Mouse (Mus musculus) liver, embryonic 15.5 days (tissue): ENCODE measurements around the gene Raph1. TPM values are rescaled to one million over a fixed set of nuclear protein-coding genes. Genes with fewer than 3 reads are reported as not detected.

Source experiments
- ATAC-seq: fragments of 200-750 bp; cut with Nextera tagmentation; 2 replicates; pipeline ENCODE4 v1.8.0; 2017; ENCODE audit warnings: moderate number of reproducible peaks, mild to moderate bottlenecking, moderate library complexity; ENCODE audit not compliant: insufficient read depth
- H3K27ac ChIP-seq: fragments of 300-500 bp; sonication (generic); replicated peaks from 2 replicates; pipeline ENCODE4 v1.5.1; 2015; ENCODE audit warnings: mild to moderate bottlenecking, inconsistent platforms
- H3K27me3 ChIP-seq: fragments of 300-500 bp; sonication (generic); 2 replicates; pipeline ENCODE4 v1.6.1; 2015; ENCODE audit warnings: mild to moderate bottlenecking, inconsistent platforms
- H3K36me3 ChIP-seq: fragments of 300-500 bp; sonication (generic); replicated peaks from 2 replicates; pipeline ENCODE4 v1.6.1; 2015; ENCODE audit warnings: moderate library complexity, mild to moderate bottlenecking, inconsistent platforms
- H3K4me1 ChIP-seq: fragments of 300-500 bp; sonication (generic); replicated peaks from 2 replicates; pipeline ENCODE4 v1.6.1; 2015; ENCODE audit warnings: inconsistent platforms
- H3K4me2 ChIP-seq: fragments of 300-500 bp; sonication (generic); 2 replicates; pipeline ENCODE4 v1.6.1; 2015; ENCODE audit warnings: moderate library complexity, mild to moderate bottlenecking, inconsistent platforms
- H3K4me3 ChIP-seq: fragments of 300-500 bp; sonication (generic); replicated peaks from 2 replicates; pipeline ENCODE4 v1.5.1; 2015; ENCODE audit warnings: mild to moderate bottlenecking, inconsistent platforms
- H3K9ac ChIP-seq: fragments of 300-500 bp; sonication (generic); 2 replicates; pipeline ENCODE4 v1.6.1; 2015; ENCODE audit warnings: moderate library complexity, mild to moderate bottlenecking, inconsistent platforms
- H3K9me3 ChIP-seq: fragments of 300-500 bp; sonication (generic); replicated peaks from 2 replicates; pipeline ENCODE4 v1.6.1; 2016; ENCODE audit warnings: inconsistent platforms
- WGBS: fragments of 180-500 bp; shearing (Covaris S2); methylation state at CpG from one replicate; pipeline ENCODE4 v1.1.7; 2015; ENCODE audit warnings: mixed read lengths; ENCODE audit not compliant: insufficient replicate concordance; 5-methylcytosine and 5-hydroxymethylcytosine counted together
- polyA plus RNA-seq: library from polyadenylated mRNA; unstranded; fragments of >200 nt; fragmentation: Nextera tagmentation; extraction: Ambion mirVana; gene quantifications from 2 replicates; pipeline ENCODE4 v1.2.1, GENCODE M21; 2015

Raph1 gene
- polyA plus RNA-seq, 1 experiment from 2014 or later, result 27.2 TPM

GRCm38 (mm10) chr1:60596386-60597320, 29.7 kb upstream of the Raph1 start:
- no peak overlapping the region for H3K4me3 ChIP-seq
- H3K36me3 ChIP-seq, result no peaks in the 10 kb centered on the region
- no peaks in the 10 kb centered on the region for H3K27me3 ChIP-seq
- peak overlapping the region; percentile 5; the same call in 1 of the 2 replicates for H3K4me2 ChIP-seq
- no peak for ATAC-seq
- 58% methylated on average over 11 of the region's 11 CpGs for WGBS
- no peaks in the 10 kb centered on the region for H3K9me3 ChIP-seq
- no peaks in the 10 kb centered on the region for H3K4me1 ChIP-seq
- peak overlapping the region; percentile 56 for H3K27ac ChIP-seq
- H3K9ac ChIP-seq, result no peak overlapping the region

GRCm38 (mm10) chr1:60593101-60593500, 26.2 kb upstream of the Raph1 start:
- no peaks in the 10 kb centered on the region for H3K9me3 ChIP-seq
- H3K4me2 ChIP-seq, result no peak overlapping the region
- WGBS, result 81% methylated on average over 6 of the region's 6 CpGs
- ATAC-seq, result no peak
- H3K4me3 ChIP-seq, result no peak overlapping the region
- no peak overlapping the region for H3K27ac ChIP-seq
- H3K4me1 ChIP-seq, result no peaks in the 10 kb centered on the region
- no peaks in the 10 kb centered on the region for H3K36me3 ChIP-seq
- H3K27me3 ChIP-seq, result no peaks in the 10 kb centered on the region
- no peak overlapping the region for H3K9ac ChIP-seq

GRCm38 (mm10) chr1:60588887-60589629, 22.2 kb upstream of the Raph1 start:
- H3K27ac ChIP-seq, result no peak overlapping the region
- no peaks in the 10 kb centered on the region for H3K4me1 ChIP-seq
- no peak overlapping the region for H3K4me3 ChIP-seq
- H3K36me3 ChIP-seq, result no peaks in the 10 kb centered on the region
- H3K27me3 ChIP-seq, result no peaks in the 10 kb centered on the region
- H3K4me2 ChIP-seq, result no peak overlapping the region
- no peak overlapping the region for H3K9ac ChIP-seq
- WGBS, result 48% methylated on average over 4 of the region's 4 CpGs
- no peak for ATAC-seq
- no peaks in the 10 kb centered on the region for H3K9me3 ChIP-seq

GRCm38 (mm10) chr1:60580990-60581389, 14.1 kb upstream of the Raph1 start:
- Histone ChIP-seq H3K36me3 (no peaks in the 10 kb centered on the region), H3K27me3 (no peaks in the 10 kb centered on the region), H3K9me3 (no peaks in the 10 kb centered on the region), H3K27ac (no peak overlapping the region), H3K4me2 (no peak overlapping the region), H3K4me1 (no peaks in the 10 kb centered on the region), H3K9ac (no peak overlapping the region), H3K4me3 (no peak overlapping the region)
- 76% methylated on average over 8 of the region's 8 CpGs for WGBS
- ATAC-seq, result no peak

- WGBS, result 10% methylated on average over 1 of the region's 1 CpGs
- Histone ChIP-seq H3K4me3 (no peak overlapping the region), H3K9me3 (no peaks in the 10 kb centered on the region), H3K27ac (peak overlapping the region; percentile 35), H3K27me3 (no peaks in the 10 kb centered on the region), H3K9ac (no peak overlapping the region), H3K4me1 (no peaks in the 10 kb centered on the region), H3K4me2 (no peak overlapping the region), H3K36me3 (no peaks in the 10 kb centered on the region)
- ATAC-seq, result no peak
These were observed 13.0 kb upstream of the Raph1 start for GRCm38 (mm10) chr1:60579886-60580285.

GRCm38 (mm10) chr1:60572699-60573098, 5.8 kb upstream of the Raph1 start:
- no peak overlapping the region for H3K9ac ChIP-seq
- H3K4me1 ChIP-seq, result peaks cover 13% of the 10 kb centered on the region; the same call in 1 of the 2 replicates
- H3K9me3 ChIP-seq, result no peaks in the 10 kb centered on the region
- 43% methylated on average over 3 of the region's 3 CpGs for WGBS
- no peak overlapping the region for H3K4me3 ChIP-seq
- no peak for ATAC-seq
- H3K27me3 ChIP-seq, result peaks cover 15% of the 10 kb centered on the region
- no peak overlapping the region for H3K4me2 ChIP-seq
- H3K27ac ChIP-seq, result no peak overlapping the region
- H3K36me3 ChIP-seq, result no peaks in the 10 kb centered on the region

- H3K4me1 ChIP-seq, result peaks cover 13% of the 10 kb centered on the region; the same call in 1 of the 2 replicates
- 74% methylated on average over 7 of the region's 7 CpGs for WGBS
- no peaks in the 10 kb centered on the region for H3K9me3 ChIP-seq
- no peaks in the 10 kb centered on the region for H3K36me3 ChIP-seq
- H3K4me2 ChIP-seq, result no peak overlapping the region
- no peak overlapping the region for H3K9ac ChIP-seq
- H3K4me3 ChIP-seq, result no peak overlapping the region
- no peak overlapping the region for H3K27ac ChIP-seq
- no peak for ATAC-seq
- H3K27me3 ChIP-seq, result peaks cover 44% of the 10 kb centered on the region
These were observed 2.8 kb upstream of the Raph1 start for GRCm38 (mm10) chr1:60569741-60570140.

- no peak for ATAC-seq
- no peaks in the 10 kb centered on the region for H3K36me3 ChIP-seq
- H3K4me3 ChIP-seq, result no peak overlapping the region
- peak overlapping the region; percentile 13; the same call in 1 of the 2 replicates for H3K4me2 ChIP-seq
- no peak overlapping the region for H3K9ac ChIP-seq
- no peak overlapping the region for H3K27ac ChIP-seq
- H3K4me1 ChIP-seq, result peaks cover 13% of the 10 kb centered on the region; the same call in 1 of the 2 replicates
- no peaks in the 10 kb centered on the region for H3K9me3 ChIP-seq
- peaks cover 49% of the 10 kb centered on the region for H3K27me3 ChIP-seq
- WGBS, result 25% methylated on average over 5 of the region's 5 CpGs
These were observed 2.3 kb upstream of the Raph1 start for GRCm38 (mm10) chr1:60569210-60569609.

GRCm38 (mm10) chr1:60567321-60567720, 417 bp upstream of the Raph1 start:
- Histone ChIP-seq H3K36me3 (no peaks in the 10 kb centered on the region), H3K9me3 (no peaks in the 10 kb centered on the region), H3K27me3 (peaks cover 49% of the 10 kb centered on the region), H3K9ac (peak overlapping the region; percentile 43; the same call in 1 of the 2 replicates), H3K4me2 (peak overlapping the region; percentile 70), H3K4me1 (peaks cover 9% of the 10 kb centered on the region; the same call in 1 of the 2 replicates), H3K4me3 (peak overlapping the region; percentile 69), H3K27ac (peak overlapping the region; percentile 77)
- ATAC-seq, result no peak
- 23% methylated on average over 5 of the region's 5 CpGs for WGBS

- Histone ChIP-seq H3K36me3 (0 out of 2 replicates have a peak, but pooled peaks cover 4% of the 10 kb centered on the region), H3K9ac (peak overlapping the region; percentile 64), H3K9me3 (no peaks in the 10 kb centered on the region), H3K4me1 (peaks cover 9% of the 10 kb centered on the region; the same call in 1 of the 2 replicates), H3K4me3 (peak overlapping the region; percentile 69), H3K4me2 (peak overlapping the region; percentile 70), H3K27ac (peak overlapping the region; percentile 78), H3K27me3 (peaks cover 49% of the 10 kb centered on the region)
- ATAC-seq, result peak; percentile 19
- 1% methylated on average over 56 of the region's 56 CpGs for WGBS
These were observed 823 bp downstream of the Raph1 start for GRCm38 (mm10) chr1:60565931-60566630.
